Comparison of ENCODE assay signal across 39 mouse cellular contexts in genomic region chrX:108668868-108669267, GRCm38 (mm10). TPM values are rescaled to one million over a fixed set of nuclear protein-coding genes. Genes with fewer than 3 reads are reported as not detected.
"Had no signal": no experiment of that assay in that cellular context is flagged by ENCODE, and none has a peak within 500 bp of the region (broad histone marks: within the 10 kb centered on the region; RNA-seq: fewer than 3 reads in every experiment).

No protein-coding gene starts in this region.

- H3K27ac ChIP-seq: embryonic facial prominence, embryonic 10.5 days; embryonic facial prominence, embryonic 12.5 days; embryonic facial prominence, embryonic 13.5 days; embryonic facial prominence, embryonic 15.5 days; forebrain, embryonic 10.5 days; forebrain, embryonic 12.5 days; forebrain, embryonic 13.5 days; forebrain, embryonic 15.5 days; gastrocnemius, adult 2 months; heart, adult 2 months; heart, embryonic 10.5 days had no signal

- DNase-seq: cerebellum, adult 9-10 months; cerebellum, adult 9-11 months; cerebellum, postnatal 10 days; cerebellum, postnatal 14 days; cerebellum, postnatal 25 days; cerebellum, postnatal 36 days; embryo, embryonic 11 days; forebrain, postnatal 0 days; gastrocnemius, adult 2 months; gastrocnemius, postnatal 10 days; gastrocnemius, postnatal 14 days; gastrocnemius, postnatal 25 days; gastrocnemius, postnatal 36 days; heart, adult 11 months; heart, adult 18-20 months; heart, adult 2 months had no signal

- H3K4me1 ChIP-seq: embryonic facial prominence, embryonic 10.5 days; embryonic facial prominence, embryonic 12.5 days; embryonic facial prominence, embryonic 13.5 days; embryonic facial prominence, embryonic 15.5 days; forebrain, embryonic 10.5 days; forebrain, embryonic 12.5 days; forebrain, embryonic 13.5 days; forebrain, embryonic 15.5 days; heart, embryonic 10.5 days had no signal

- H3K4me3 ChIP-seq: embryonic facial prominence, embryonic 10.5 days; embryonic facial prominence, embryonic 12.5 days; embryonic facial prominence, embryonic 13.5 days; embryonic facial prominence, embryonic 15.5 days; erythroblast, embryonic 14.5 days; forebrain, embryonic 10.5 days; forebrain, embryonic 12.5 days; forebrain, embryonic 13.5 days; forebrain, embryonic 15.5 days; gastrocnemius, adult 2 months; heart, adult 2 months; heart, embryonic 10.5 days had no signal

- H3K27me3 ChIP-seq: embryonic facial prominence, embryonic 12.5 days; embryonic facial prominence, embryonic 13.5 days; embryonic facial prominence, embryonic 15.5 days; forebrain, embryonic 12.5 days; forebrain, embryonic 13.5 days; forebrain, embryonic 15.5 days had no signal

- H3K36me3 ChIP-seq: embryonic facial prominence, embryonic 10.5 days; embryonic facial prominence, embryonic 12.5 days; embryonic facial prominence, embryonic 13.5 days; embryonic facial prominence, embryonic 15.5 days; forebrain, embryonic 10.5 days; forebrain, embryonic 12.5 days; forebrain, embryonic 15.5 days; heart, embryonic 10.5 days had no signal

- H3K9me3 ChIP-seq: embryonic facial prominence, embryonic 10.5 days; embryonic facial prominence, embryonic 12.5 days; embryonic facial prominence, embryonic 13.5 days; embryonic facial prominence, embryonic 15.5 days; forebrain, embryonic 10.5 days; forebrain, embryonic 12.5 days; forebrain, embryonic 13.5 days; forebrain, embryonic 15.5 days; heart, embryonic 10.5 days had no signal

- H3K9ac ChIP-seq: embryonic facial prominence, embryonic 12.5 days; embryonic facial prominence, embryonic 13.5 days; embryonic facial prominence, embryonic 15.5 days; forebrain, embryonic 12.5 days; forebrain, embryonic 13.5 days; forebrain, embryonic 15.5 days; forebrain, postnatal 0 days had no signal

RNA-seq across cellular contexts. Expression of gene Gm379, which starts 4.2 kb away (rescaled TPM):
- total RNA-seq: common myeloid progenitor, adult 5-6 weeks; forebrain, postnatal 0 days; gastrocnemius, adult 2 months; gastrocnemius, adult 8-10 months; gastrocnemius, postnatal 10 days; gastrocnemius, postnatal 14 days; gastrocnemius, postnatal 25 days; gastrocnemius, postnatal 36 days; gastrocnemius, postnatal 4 days; granulocyte monocyte progenitor cell, adult 5-6 weeks; heart, adult 18-20 months; heart, adult 2 months; heart, adult 8-10 months had no signal
- polyA plus RNA-seq: cortical plate, adult 2 months; embryonic facial prominence, embryonic 11.5 days; embryonic facial prominence, embryonic 12.5 days; embryonic facial prominence, embryonic 13.5 days; embryonic facial prominence, embryonic 14.5 days; embryonic facial prominence, embryonic 15.5 days; erythroblast, embryonic 14.5 days; forebrain, embryonic 10.5 days; forebrain, embryonic 11.5 days; forebrain, embryonic 12.5 days; forebrain, embryonic 13.5 days; forebrain, embryonic 14.5 days; forebrain, embryonic 15.5 days; forebrain, embryonic 16.5 days; forebrain, postnatal 0 days; frontal cortex, adult 2 months; gonadal fat pad, adult 2 months; heart, adult 2 months; heart, embryonic 10.5 days had no signal
